Mouse (Mus musculus) thymus, adult 2 months (tissue): ENCODE data around the gene Chmp5.
A peak's percentile ranks its signal among the peaks of the same experiment; 100 is the strongest.

ENCODE experiments used
- CTCF ChIP-seq: fragments of 200-500 bp; IDR thresholded peaks from 2 replicates; pipeline ENCODE4 v1.5.1; 2012; ENCODE audit warnings: mild to moderate bottlenecking, control low read depth, low read length, moderate library complexity, borderline replicate concordance; ENCODE audit not compliant: control insufficient read depth, poor library complexity, insufficient read depth; ENCODE audit errors: extremely low read depth
- POLR2A ChIP-seq: fragments of 200-500 bp; IDR thresholded peaks from 2 replicates; pipeline ENCODE4 v1.6.1; 2012; ENCODE audit warnings: mild to moderate bottlenecking, low read length, control low read depth, moderate library complexity; ENCODE audit not compliant: control insufficient read depth, poor library complexity, insufficient read depth; ENCODE audit errors: extremely low read depth

GRCm38 (mm10) chr4:40970842-40971701, 22.9 kb downstream of the Chmp5 start, which contains the start of gene Nfx1:
- TF ChIP-seq CTCF: no peak
- peak; percentile 55; the same call in 1 of the 2 replicates for TF ChIP-seq POLR2A
